Mouse (Mus musculus): ENCODE data around the gene Pidd1. TPM values are rescaled to one million over a fixed set of nuclear protein-coding genes. Genes with fewer than 3 reads are reported as not detected.
A peak's percentile ranks its signal among the peaks of the same experiment; 100 is the strongest.

The Pidd1 gene
- polyA plus RNA-seq, 1 experiment from 2014 or later, result 1.8 TPM

- no peak overlapping the region for H3K27ac ChIP-seq (replicated peaks)
- H3K27me3 ChIP-seq (ENCODE audit: control insufficient read depth, insufficient read depth, low read length), result no peaks in the 10 kb centered on the region
- no peaks in the 10 kb centered on the region for H3K9me3 ChIP-seq (ENCODE audit: control insufficient read depth, low read length)
- no peak overlapping the region for H3K4me2 ChIP-seq (replicated peaks; ENCODE audit: low read depth)
- 0 out of 2 replicates have a peak, but pooled peaks cover 2% of the 10 kb centered on the region for H3K36me3 ChIP-seq (ENCODE audit: control insufficient read depth, insufficient read depth, low read length)
- TF ChIP-seq EP300 (optimal IDR thresholded peaks at IDR 0.05) (no peak), CTCF (IDR thresholded peaks at IDR 0.05; ENCODE audit: low read depth) (no peak)
- no peak overlapping the region for H3K4me3 ChIP-seq (ENCODE audit: low read depth, low read length)
- ATAC-seq (ENCODE audit: low FRiP score, low TSS enrichment) (no peak), DNase-seq (ENCODE audit: low spot score) (no peak)
- WGBS, result 90% methylated on average over 12 of the region's 12 CpGs
- H3K9ac ChIP-seq (ENCODE audit: low read length), result no peak overlapping the region
- H3K4me1 ChIP-seq (replicated peaks; ENCODE audit: control insufficient read depth, insufficient read depth), result peaks cover 9% of the 10 kb centered on the region
Measured at GRCm38 (mm10) chr7:141438201-141438968, 5.4 kb downstream of the Pidd1 start.

- H3K36me3 ChIP-seq (ENCODE audit: control insufficient read depth, insufficient read depth, low read length), result 0 out of 2 replicates have a peak, but pooled peaks cover 5% of the 10 kb centered on the region
- H3K4me3 ChIP-seq (ENCODE audit: low read depth, low read length), result peak within 1 kb of the TSS; percentile 67
- no peaks in the 10 kb centered on the region for H3K9me3 ChIP-seq (ENCODE audit: control insufficient read depth, low read length)
- H3K4me1 ChIP-seq (replicated peaks; ENCODE audit: control insufficient read depth, insufficient read depth), result peaks cover 5% of the 10 kb centered on the region; the same call in 1 of the 2 replicates
- H3K27me3 ChIP-seq (ENCODE audit: control insufficient read depth, insufficient read depth, low read length), result no peaks in the 10 kb centered on the region
- peak within 1 kb of the TSS; percentile 90 for H3K4me2 ChIP-seq (replicated peaks; ENCODE audit: low read depth)
- no peak for TF ChIP-seq EP300 (optimal IDR thresholded peaks at IDR 0.05)
- peak; percentile 82 for TF ChIP-seq CTCF (IDR thresholded peaks at IDR 0.05; ENCODE audit: low read depth)
- peak within 1 kb of the TSS; percentile 67 for H3K27ac ChIP-seq (replicated peaks)
- 5% methylated on average over 52 of the region's 53 CpGs for WGBS
- peak within 1 kb of the TSS; percentile 76 for H3K9ac ChIP-seq (ENCODE audit: low read length)
- DNase-seq (ENCODE audit: low spot score), result peak; percentile 86
- peak; percentile 80 for ATAC-seq (ENCODE audit: low FRiP score, low TSS enrichment)
Measured at GRCm38 (mm10) chr7:141437178-141438120, 6.4 kb downstream of the Pidd1 start, which contains the start of gene Slc25a22. Gene Slc25a22, minus strand, starts transcription at chr7:141437892.

GRCm38 (mm10) chr7:141436523-141436892 lies 7.3 kb downstream of the Pidd1 start:
- WGBS, result 50% methylated on average over 2 of the region's 2 CpGs
- Histone ChIP-seq H3K27me3 (ENCODE audit: control insufficient read depth, insufficient read depth, low read length) (no peaks in the 10 kb centered on the region), H3K4me2 (replicated peaks; ENCODE audit: low read depth) (peak overlapping the region; percentile 90), H3K4me3 (ENCODE audit: low read depth, low read length) (peak overlapping the region; percentile 67), H3K9ac (ENCODE audit: low read length) (peak overlapping the region; percentile 76; the same call in 1 of the 2 replicates), H3K27ac (replicated peaks) (no peak overlapping the region), H3K4me1 (replicated peaks; ENCODE audit: control insufficient read depth, insufficient read depth) (peaks cover 5% of the 10 kb centered on the region; the same call in 1 of the 2 replicates), H3K9me3 (ENCODE audit: control insufficient read depth, low read length) (no peaks in the 10 kb centered on the region), H3K36me3 (ENCODE audit: control insufficient read depth, insufficient read depth, low read length) (peaks cover 10% of the 10 kb centered on the region; the same call in 1 of the 2 replicates)
- DNase-seq (ENCODE audit: low spot score), result no peak
- no peak for TF ChIP-seq EP300 (optimal IDR thresholded peaks at IDR 0.05)
- no peak for TF ChIP-seq CTCF (IDR thresholded peaks at IDR 0.05; ENCODE audit: low read depth)
- no peak for ATAC-seq (ENCODE audit: low FRiP score, low TSS enrichment)

- 83% methylated on average over 9 of the region's 9 CpGs for WGBS
Measured at GRCm38 (mm10) chr7:141435856-141436522, 7.8 kb downstream of the Pidd1 start.

More at GRCm38 (mm10) chr7:141435856-141436522, 7.8 kb downstream of the Pidd1 start:
- Histone ChIP-seq H3K27ac (replicated peaks) (peak overlapping the region; percentile 53; the same call in 1 of the 2 replicates), H3K9me3 (ENCODE audit: control insufficient read depth, low read length) (no peaks in the 10 kb centered on the region), H3K36me3 (ENCODE audit: control insufficient read depth, insufficient read depth, low read length) (peaks cover 11% of the 10 kb centered on the region; the same call in 1 of the 2 replicates), H3K4me2 (replicated peaks; ENCODE audit: low read depth) (peak overlapping the region; percentile 71), H3K4me3 (ENCODE audit: low read depth, low read length) (no peak overlapping the region), H3K4me1 (replicated peaks; ENCODE audit: control insufficient read depth, insufficient read depth) (peaks cover 5% of the 10 kb centered on the region; the same call in 1 of the 2 replicates), H3K9ac (ENCODE audit: low read length) (0 out of 2 replicates have a peak overlapping the region, but pooled peaks have one; percentile 31), H3K27me3 (ENCODE audit: control insufficient read depth, insufficient read depth, low read length) (no peaks in the 10 kb centered on the region)
- no peak for DNase-seq (ENCODE audit: low spot score)
- no peak for TF ChIP-seq EP300 (optimal IDR thresholded peaks at IDR 0.05)
- no peak for TF ChIP-seq CTCF (IDR thresholded peaks at IDR 0.05; ENCODE audit: low read depth)
- no peak for ATAC-seq (ENCODE audit: low FRiP score, low TSS enrichment)
